Mouse (Mus musculus) CH12.LX (cell line): Measurements from ENCODE around the gene Cdh13.

Experiments
- CHD2 ChIP-seq: IDR thresholded peaks from 2 replicates; pipeline ENCODE4 v1.6.1; 2011; ENCODE audit warnings: low read length, improper control_type of control experiment
- CTCF ChIP-seq, 2 experiments: IDR thresholded peaks in 1 of 2; conservative IDR thresholded peaks in 1 of 2; 2 replicates each; pipeline ENCODE4 v1.5.1; 2011 to 2012; ENCODE audit warnings: low read depth in 2 of 2, low read length in 2 of 2, improper control_type of control experiment in 1 of 2, inconsistent platforms in 1 of 2, mild to moderate bottlenecking in 1 of 2, moderate library complexity in 1 of 2
- EP300 ChIP-seq: IDR thresholded peaks from 2 replicates; pipeline ENCODE4 v1.6.1; 2011; ENCODE audit warnings: low read length, improper control_type of control experiment
- JUND ChIP-seq: conservative IDR thresholded peaks from 2 replicates; pipeline ENCODE4 v1.6.1; 2011; ENCODE audit warnings: low read depth, low read length, improper control_type of control experiment
- POLR2A ChIP-seq: IDR thresholded peaks from 2 replicates; pipeline ENCODE4 v1.6.1; 2011; ENCODE audit warnings: low read depth, mild to moderate bottlenecking, improper control_type of control experiment, low read length
- POLR2AphosphoS2 ChIP-seq: IDR thresholded peaks from 2 replicates; pipeline ENCODE4 v1.6.1; 2011; ENCODE audit warnings: low read depth, low read length, improper control_type of control experiment
- TBP ChIP-seq: conservative IDR thresholded peaks from 2 replicates; pipeline ENCODE4 v1.6.1; 2011; ENCODE audit warnings: low read depth, low read length, improper control_type of control experiment
- UBTF ChIP-seq: IDR thresholded peaks from 2 replicates; pipeline ENCODE4 v1.6.1; 2012; ENCODE audit warnings: low read depth, mild to moderate bottlenecking, inconsistent platforms, low read length, improper control_type of control experiment, moderate library complexity
- USF1 ChIP-seq: IDR thresholded peaks from 2 replicates; pipeline ENCODE4 v1.6.1; 2014; ENCODE audit warnings: low read depth, mild to moderate bottlenecking, inconsistent platforms, low read length, improper control_type of control experiment
- ZC3H11A ChIP-seq: IDR thresholded peaks from 2 replicates; pipeline ENCODE4 v1.6.1; 2012; ENCODE audit warnings: low read depth, mild to moderate bottlenecking, inconsistent platforms, low read length, improper control_type of control experiment
- ZMIZ1 ChIP-seq: IDR thresholded peaks from 2 replicates; pipeline ENCODE4 v1.6.1; 2012; ENCODE audit warnings: low read depth, mild to moderate bottlenecking, inconsistent platforms, low read length, improper control_type of control experiment

- TF ChIP-seq CTCF (conservative IDR thresholded peaks at IDR 0.05 in 1 of 2, IDR thresholded peaks at IDR 0.05 in 1 of 2; ENCODE audit: low read depth in 2 of 2, low read length in 2 of 2) (no peak), POLR2AphosphoS2 (no peak), CHD2 (no peak), TBP (no peak), ZMIZ1 (no peak), POLR2A (no peak), ZC3H11A (no peak), JUND (no peak), UBTF (no peak), USF1 (no peak), EP300 (no peak)
Observed at GRCm38 (mm10) chr8:118849515-118849914, 566.0 kb downstream of the Cdh13 start.
